Mouse (Mus musculus): Measurements from ENCODE around the gene Dcx. TPM values are rescaled to one million over a fixed set of nuclear protein-coding genes. Genes with fewer than 3 reads are reported as not detected.

Gene Dcx
- polyA plus RNA-seq, 1 experiment: 2.8 TPM

DNA sequence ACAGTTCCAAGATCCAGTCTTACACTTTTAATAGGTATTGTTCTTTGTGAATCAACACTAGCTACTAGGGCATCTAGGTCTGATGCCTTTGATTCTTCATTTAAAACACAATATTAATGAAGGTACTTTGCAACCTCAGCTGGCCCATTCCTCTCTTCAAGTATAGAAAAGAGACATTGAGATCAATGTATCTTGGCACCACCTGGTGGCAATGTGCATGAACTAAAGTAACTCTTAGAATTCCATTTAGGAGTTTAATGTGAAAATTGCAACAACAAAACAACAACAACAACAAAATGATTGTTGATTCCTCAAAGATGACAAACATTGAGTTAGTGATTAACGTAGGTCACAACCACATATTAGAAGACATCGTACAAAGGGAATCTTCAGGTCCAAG, 114.2 kb downstream of the Dcx start:
- Histone ChIP-seq H3K4me3 (replicated peaks; ENCODE audit: insufficient read depth, low read depth, low read length) (no peak overlapping the region), H3K27me3 (ENCODE audit: control insufficient read depth, insufficient read depth, low read length) (no peaks in the 10 kb centered on the region), H3K4me1 (ENCODE audit: control insufficient read depth, insufficient read depth, low read length) (no peaks in the 10 kb centered on the region), H3K27ac (ENCODE audit: insufficient read depth, low read length) (no peak overlapping the region)
- TF ChIP-seq POLR2A (IDR thresholded peaks at IDR 0.05; ENCODE audit: borderline replicate concordance, insufficient read depth, low read length) (no peak), CTCF (IDR thresholded peaks at IDR 0.05; ENCODE audit: borderline replicate concordance, insufficient read depth, low read depth, low read length) (no peak)
- no peak for DNase-seq
- whole genome bisulfite sequencing: 97% methylated on average over 2 of the region's 2 CpGs

GRCm38 (mm10) chrX:143815948-143816347, 117.2 kb downstream of the Dcx start:
- H3K4me1 ChIP-seq (ENCODE audit: control insufficient read depth, insufficient read depth, low read length): no peaks in the 10 kb centered on the region
- no peak overlapping the region for H3K4me3 ChIP-seq (replicated peaks; ENCODE audit: insufficient read depth, low read depth, low read length)
- H3K27ac ChIP-seq (ENCODE audit: insufficient read depth, low read length): no peak overlapping the region
- WGBS: 74% methylated on average over 1 of the region's 1 CpGs
- no peak for DNase-seq
- H3K27me3 ChIP-seq (ENCODE audit: control insufficient read depth, insufficient read depth, low read length): no peaks in the 10 kb centered on the region
- no peak for TF ChIP-seq CTCF (IDR thresholded peaks at IDR 0.05; ENCODE audit: borderline replicate concordance, insufficient read depth, low read depth, low read length)
- TF ChIP-seq POLR2A (IDR thresholded peaks at IDR 0.05; ENCODE audit: borderline replicate concordance, insufficient read depth, low read length): no peak

Other genes starting within 250 kb of the Dcx start
- 1.3 and 1.5 TPM in 2 replicates for gene Capn6, start 105.9 kb downstream of the Dcx start, polyA plus RNA-seq (2012; rRNA removed)
- gene A730046J19Rik, start 220.4 kb upstream of the Dcx start, polyA plus RNA-seq (2012; rRNA removed): 0.19 and 0.25 TPM in 2 replicates

All from cerebellum, adult 2 months (tissue).